Mouse (Mus musculus): ENCODE results near the gene Fam169b.

Gene Fam169b

GRCm38 (mm10) chr7:68273515-68273914 is at the start of gene Fam169b:
Gene Fam169b, plus strand, starts transcription at chr7:68273839.
- no peak for DNase-seq (ENCODE audit: low read depth, low spot score)

GRCm38 (mm10) chr7:68224006-68224405 is 49.6 kb upstream of the Fam169b start:
- DNase-seq (ENCODE audit: low read depth, low spot score): no peak

DNA sequence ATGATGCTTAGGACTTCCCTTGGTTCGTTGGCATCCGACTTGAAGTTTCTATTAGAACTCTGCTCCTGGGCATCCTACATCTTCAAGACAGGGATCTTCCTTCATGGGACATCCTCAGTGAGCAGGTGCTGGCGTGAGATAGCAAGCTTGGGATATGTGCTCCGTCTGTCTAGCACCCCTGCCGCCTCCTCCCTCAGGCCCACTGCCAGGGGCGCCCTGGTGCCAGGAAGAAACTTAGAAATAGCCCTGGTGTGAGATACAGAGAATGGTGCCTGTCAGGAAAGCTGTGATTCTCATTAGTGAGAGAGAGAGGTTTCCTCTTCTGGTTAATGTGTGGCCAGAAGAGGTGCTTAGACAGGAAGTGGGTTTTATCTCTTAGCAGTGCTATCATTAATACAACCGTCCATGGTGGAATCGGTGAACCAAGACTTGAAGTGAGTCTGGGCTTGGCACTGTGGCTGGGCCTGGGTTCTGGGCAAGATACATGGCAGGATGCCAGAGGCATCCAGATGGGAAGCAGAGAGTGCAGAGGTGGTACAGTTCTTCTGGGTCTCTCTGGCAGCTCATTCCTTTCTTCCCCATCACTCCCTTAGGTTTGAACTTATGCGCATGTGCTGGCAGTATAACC is 48.1 kb upstream of the Fam169b start:
- DNase-seq (ENCODE audit: low read depth, low spot score): no peak

GRCm38 (mm10) chr7:68227021-68227420 is 46.6 kb upstream of the Fam169b start:
- no peak for DNase-seq (ENCODE audit: low read depth, low spot score)

- no peak for DNase-seq (ENCODE audit: low read depth, low spot score)
Observed at GRCm38 (mm10) chr7:68227621-68228020, 46.0 kb upstream of the Fam169b start.

DNA sequence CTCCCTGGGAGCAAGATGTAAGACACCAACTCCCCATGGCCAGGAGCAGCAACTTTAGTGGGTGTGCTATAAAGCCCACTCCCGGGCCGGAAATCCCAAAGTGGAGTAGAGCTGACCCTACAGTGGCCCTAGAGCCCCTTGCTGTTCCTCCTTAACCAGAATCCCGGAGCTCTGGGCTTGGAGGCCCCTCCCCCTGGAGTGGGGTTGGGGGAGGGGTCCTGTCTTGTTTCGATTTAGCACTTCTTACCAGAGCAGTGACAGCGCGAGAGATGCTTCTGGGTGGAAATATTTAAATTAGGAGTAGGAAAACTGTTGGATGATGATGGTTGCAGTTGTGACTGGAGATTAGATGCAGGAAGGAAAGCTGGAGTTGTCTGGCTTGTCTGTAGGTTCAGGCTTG is 45.1 kb upstream of the Fam169b start:
- no peak for DNase-seq (ENCODE audit: low read depth, low spot score)

DNA sequence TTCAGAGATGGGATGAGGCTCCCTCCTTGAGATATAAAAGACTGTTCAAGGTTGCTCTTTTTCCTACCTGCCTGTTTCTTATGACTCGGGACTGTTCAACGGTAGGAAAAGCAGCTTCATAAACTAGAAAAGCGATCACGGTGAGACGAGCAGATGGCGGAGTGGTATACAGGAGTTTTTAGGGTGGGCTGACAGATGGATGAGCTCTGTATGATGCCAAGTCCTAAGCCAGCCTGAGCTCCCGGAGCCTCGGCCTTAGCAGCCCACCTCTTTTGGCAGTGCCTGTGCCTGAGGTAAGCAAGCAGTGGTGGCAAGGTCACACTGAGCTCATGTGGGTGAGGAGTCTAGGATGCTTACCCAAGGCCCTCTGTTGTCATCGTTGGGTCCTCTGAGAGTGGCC is 42.8 kb upstream of the Fam169b start:
- no peak for DNase-seq (ENCODE audit: low read depth, low spot score)

- no peak for DNase-seq (ENCODE audit: low read depth, low spot score)
Observed at GRCm38 (mm10) chr7:68232521-68232920, 41.1 kb upstream of the Fam169b start.

GRCm38 (mm10) chr7:68233619-68234223 is 39.9 kb upstream of the Fam169b start:
- DNase-seq (ENCODE audit: low read depth, low spot score): no peak

GRCm38 (mm10) chr7:68236817-68237216 is 36.8 kb upstream of the Fam169b start:
- DNase-seq (ENCODE audit: low read depth, low spot score): no peak

GRCm38 (mm10) chr7:68239220-68239827 is 34.3 kb upstream of the Fam169b start:
- DNase-seq (ENCODE audit: low read depth, low spot score): no peak

GRCm38 (mm10) chr7:68241205-68241604 is 32.4 kb upstream of the Fam169b start:
- no peak for DNase-seq (ENCODE audit: low read depth, low spot score)

DNA sequence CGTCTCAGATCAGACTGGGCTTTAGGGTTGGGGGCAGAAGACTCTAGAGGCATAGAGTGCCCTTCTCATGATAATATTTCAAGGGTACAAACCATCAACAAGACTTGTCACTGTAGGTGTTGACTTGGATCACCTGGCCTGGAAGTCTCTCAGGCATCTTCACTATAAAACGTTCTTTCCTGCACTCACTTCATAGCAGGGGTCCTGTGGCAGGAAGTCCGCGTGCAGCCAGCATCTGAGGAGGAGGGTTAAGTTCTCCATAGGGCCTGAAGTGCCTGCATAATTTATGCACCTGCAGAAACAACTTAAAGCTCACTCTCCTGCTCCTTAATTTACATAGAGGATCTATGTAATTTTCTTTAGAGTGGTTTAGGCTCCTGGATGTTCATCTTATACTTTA is 28.0 kb upstream of the Fam169b start:
- DNase-seq (ENCODE audit: low read depth, low spot score): no peak

GRCm38 (mm10) chr7:68246249-68246648 is 27.4 kb upstream of the Fam169b start:
- no peak for DNase-seq (ENCODE audit: low read depth, low spot score)

DNA sequence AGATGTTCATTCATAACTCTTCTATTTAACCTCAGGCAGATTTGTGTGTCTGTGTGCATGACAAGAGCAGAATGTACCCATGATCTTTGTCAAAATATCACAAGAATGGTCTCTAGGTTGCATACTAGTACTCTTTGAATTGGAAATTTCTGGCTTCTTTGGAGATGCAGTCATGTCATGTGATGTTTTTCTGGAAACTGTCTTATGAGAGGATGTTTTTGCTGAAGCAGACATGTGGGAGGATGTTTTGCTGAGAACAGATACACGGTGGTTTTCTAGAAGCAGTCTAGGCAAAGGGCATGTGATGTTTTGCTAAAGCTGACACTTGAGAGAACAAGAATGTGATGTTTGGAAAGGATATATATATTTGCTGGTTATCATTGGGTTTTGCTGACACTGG is 23.2 kb upstream of the Fam169b start:
- no peak for DNase-seq (ENCODE audit: low read depth, low spot score)

GRCm38 (mm10) chr7:68250902-68251301 is 22.7 kb upstream of the Fam169b start:
- DNase-seq (ENCODE audit: low read depth, low spot score): no peak

- DNase-seq (ENCODE audit: low read depth, low spot score): no peak
Observed at GRCm38 (mm10) chr7:68257767-68258166, 15.9 kb upstream of the Fam169b start.

DNA sequence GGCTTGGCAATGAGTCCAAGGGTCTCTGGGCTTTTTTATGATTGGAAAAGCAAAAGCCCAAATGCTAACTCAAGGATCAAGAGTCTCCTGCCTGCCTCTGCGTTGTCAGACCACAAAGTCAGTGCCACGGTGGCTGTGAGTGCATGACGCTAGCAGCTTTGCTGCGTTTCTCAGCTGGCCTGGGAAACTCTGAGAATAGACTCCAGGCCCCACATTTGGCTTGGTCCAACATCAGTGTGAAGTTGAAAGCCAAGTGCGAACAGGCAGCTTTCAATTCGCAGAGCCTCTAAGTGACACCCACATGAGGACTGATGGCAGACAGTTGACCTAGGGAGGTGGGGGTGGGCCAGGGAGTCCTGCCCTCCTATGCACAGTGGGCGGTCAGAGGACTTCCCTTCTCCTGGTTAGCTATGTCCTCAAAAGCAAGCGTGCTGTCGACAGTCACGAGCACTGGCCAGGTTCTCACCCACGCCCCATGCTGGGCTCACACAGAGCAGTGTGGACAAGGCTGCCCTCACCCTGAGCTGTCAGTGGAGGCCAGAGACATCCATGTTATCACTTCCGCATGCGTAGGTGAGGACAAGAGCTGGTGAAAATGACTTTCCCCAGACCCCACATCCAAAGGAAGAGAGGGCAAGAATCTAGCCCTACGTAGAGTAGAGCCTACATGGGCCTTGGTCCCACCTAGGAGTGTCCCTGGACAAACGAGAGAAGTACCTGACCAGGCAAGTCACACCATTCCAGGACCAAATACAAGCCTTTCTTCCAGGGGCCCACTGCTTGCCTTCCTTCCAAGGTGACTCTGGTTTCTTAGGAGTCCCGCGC is 15.1 kb upstream of the Fam169b start:
- no peak for DNase-seq (ENCODE audit: low read depth, low spot score)

GRCm38 (mm10) chr7:68259523-68260081 is 14.0 kb upstream of the Fam169b start:
- no peak for DNase-seq (ENCODE audit: low read depth, low spot score)

DNA sequence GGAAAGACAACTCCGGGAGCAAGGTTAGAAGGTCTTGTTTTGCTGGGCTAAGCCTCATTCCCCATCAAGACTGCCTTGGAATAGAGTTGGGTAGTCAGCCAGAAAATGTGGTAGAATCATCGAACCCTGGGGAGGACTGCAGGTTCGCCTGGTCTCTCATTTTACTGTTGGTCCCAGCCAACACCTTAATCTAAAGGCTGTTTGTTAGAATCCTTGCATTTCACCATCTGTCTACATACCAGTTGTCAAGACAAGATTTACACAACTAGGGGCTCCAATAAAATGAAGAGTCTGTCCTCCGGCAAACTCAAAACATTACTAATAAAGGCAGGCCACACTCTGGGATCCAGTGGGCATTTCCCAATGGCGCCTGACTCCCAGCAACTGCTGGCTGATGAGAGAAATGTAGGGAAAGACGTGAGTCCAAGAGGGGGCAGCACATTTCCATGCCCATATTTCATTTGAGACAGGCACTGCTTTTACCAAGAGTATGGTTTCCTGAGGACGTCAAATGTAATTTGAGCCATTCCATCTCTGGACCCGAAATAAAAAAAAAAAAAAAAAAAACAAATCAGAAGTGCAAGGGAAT is 10.9 kb upstream of the Fam169b start:
- no peak for DNase-seq (ENCODE audit: low read depth, low spot score)

GRCm38 (mm10) chr7:68263346-68264027 is 10.2 kb upstream of the Fam169b start:
- no peak for DNase-seq (ENCODE audit: low read depth, low spot score)

All from skeletal muscle tissue, adult 2 months (tissue).